In genomic region chr3:96261623-96262022, GRCm38 (mm10) we compare ENCODE assay signal across 9 mouse cellular contexts. TPM values are rescaled to one million over a fixed set of nuclear protein-coding genes. Genes with fewer than 3 reads are reported as not detected.
DNase-seq lines count a peak whose midpoint lies in the region; ATAC-seq and TF ChIP-seq lines count a peak whose summit lies in the region.
"Had no signal": no experiment of that assay in that cellular context is flagged by ENCODE, and none has a peak within 500 bp of the region (broad histone marks: within the 10 kb centered on the region; RNA-seq: fewer than 3 reads in every experiment).

No protein-coding gene starts in this region.

- peak overlapping the region; percentile 64; the same call in 1 of the 2 replicates for H3K4me3 ChIP-seq in heart, embryonic 10.5 days
- peak overlapping the region; percentile 8 for H3K4me3 ChIP-seq in C2C12 (ENCODE audit: insufficient read depth, poor library complexity, severe bottlenecking)
- peak overlapping the region; percentile 55; the same call in 1 of the 2 replicates for H3K4me3 ChIP-seq in forebrain, embryonic 14.5 days (ENCODE audit: low read depth, low read length)
- peak overlapping the region; percentile 70 for H3K4me3 ChIP-seq in liver, postnatal 0 days (ENCODE audit: low read depth, low read length)

- ATAC-seq in forebrain, embryonic 14.5 days, result no peak
- ATAC-seq in liver, postnatal 0 days, result no peak

- no peaks in the 10 kb centered on the region for H3K36me3 ChIP-seq in heart, embryonic 10.5 days
- H3K36me3 ChIP-seq in C2C12 (ENCODE audit: control insufficient read depth, insufficient read depth), result no peaks in the 10 kb centered on the region
- no peaks in the 10 kb centered on the region for H3K36me3 ChIP-seq in forebrain, embryonic 14.5 days (ENCODE audit: control insufficient read depth, insufficient read depth, low read length)
- no peaks in the 10 kb centered on the region for H3K36me3 ChIP-seq in liver, postnatal 0 days (replicated peaks; ENCODE audit: insufficient read depth, low read length)

- intact Hi-C loops in heart, postnatal 36 days (cut with DNase I), result loop anchor here (2.0 kb wide), 2 partner anchors 19 to 41 kb away; partner anchors contain the start of genes Hist2h2ac and Hist2h2be

- peak overlapping the region; percentile 97 for H3K27ac ChIP-seq in heart, embryonic 10.5 days
- H3K27ac ChIP-seq in forebrain, embryonic 14.5 days (ENCODE audit: low read depth, low read length), result peak overlapping the region; percentile 98
- H3K27ac ChIP-seq in liver, postnatal 0 days (ENCODE audit: low read depth), result peak overlapping the region; percentile 99

- peak overlapping the region; percentile 84 for H3K4me2 ChIP-seq in forebrain, embryonic 14.5 days (ENCODE audit: low read length)
- H3K4me2 ChIP-seq in liver, postnatal 0 days (ENCODE audit: low read depth, low read length), result peak overlapping the region; percentile 82

- TF ChIP-seq CTCF in C2C12 (IDR thresholded peaks at IDR 0.05; ENCODE audit: control insufficient read depth, insufficient read depth, insufficient read length), result no peak
- TF ChIP-seq CTCF in liver, postnatal 0 days (IDR thresholded peaks at IDR 0.05; ENCODE audit: low read depth), result no peak

- peaks cover 25% of the 10 kb centered on the region for H3K4me1 ChIP-seq in heart, embryonic 10.5 days
- H3K4me1 ChIP-seq in forebrain, embryonic 14.5 days (ENCODE audit: control insufficient read depth, insufficient read depth, low read length), result peaks cover 18% of the 10 kb centered on the region
- H3K4me1 ChIP-seq in liver, postnatal 0 days (ENCODE audit: insufficient read depth), result peaks cover 26% of the 10 kb centered on the region

- no peak for TF ChIP-seq EP300 in liver, postnatal 0 days (IDR thresholded peaks at IDR 0.05; ENCODE audit: low read depth)

- no peaks in the 10 kb centered on the region for H3K27me3 ChIP-seq in heart, embryonic 10.5 days (ENCODE audit: insufficient read depth, poor library complexity, severe bottlenecking)
- no peaks in the 10 kb centered on the region for H3K27me3 ChIP-seq in C2C12 (ENCODE audit: control insufficient read depth, insufficient read depth, insufficient read length)
- H3K27me3 ChIP-seq in forebrain, embryonic 14.5 days (replicated peaks; ENCODE audit: control insufficient read depth, insufficient read depth, low read length), result no peaks in the 10 kb centered on the region
- no peaks in the 10 kb centered on the region for H3K27me3 ChIP-seq in liver, postnatal 0 days (ENCODE audit: insufficient read depth, low read length)

- H3K79me3 ChIP-seq in C2C12 (ENCODE audit: low read depth), result no peaks in the 10 kb centered on the region

- no peaks in the 10 kb centered on the region for H3K79me2 ChIP-seq in C2C12 (ENCODE audit: control insufficient read depth, insufficient read depth)

- DNase-seq in heart, embryonic 10.5 days (ENCODE audit: low spot score), result no peak
- no peak for DNase-seq in heart, postnatal 36 days
- no peak for DNase-seq in forebrain, embryonic 14.5 days (ENCODE audit: low spot score)
- DNase-seq in liver, postnatal 0 days, result no peak
- DNase-seq in right cerebral cortex, postnatal 25 days, result no peak
- DNase-seq in urinary bladder, postnatal 36 days (ENCODE audit: low spot score in 2 of 2), result no peak
- DNase-seq in ovary, postnatal 10 days (ENCODE audit: low spot score), result no peak

- H3K9ac ChIP-seq in forebrain, embryonic 14.5 days (ENCODE audit: low read length), result peak overlapping the region; percentile 86
- peak overlapping the region; percentile 91; the same call in 1 of the 2 replicates for H3K9ac ChIP-seq in liver, postnatal 0 days (replicated peaks)

- no peaks in the 10 kb centered on the region for H3K9me3 ChIP-seq in heart, embryonic 10.5 days
- H3K9me3 ChIP-seq in forebrain, embryonic 14.5 days (replicated peaks; ENCODE audit: control insufficient read depth, low read length), result no peaks in the 10 kb centered on the region
- no peaks in the 10 kb centered on the region for H3K9me3 ChIP-seq in liver, postnatal 0 days (ENCODE audit: low read length)

- 64% methylated on average over 3 of the region's 3 CpGs for WGBS in heart, embryonic 10.5 days
- WGBS in forebrain, embryonic 14.5 days, result 64% methylated on average over 3 of the region's 3 CpGs
- WGBS in liver, postnatal 0 days (ENCODE audit: insufficient replicate concordance), result 65% methylated on average over 3 of the region's 3 CpGs

- peak overlapping the region; percentile 69 for H3ac ChIP-seq in C2C12 (ENCODE audit: control insufficient read depth, insufficient read length, low read depth)

TF ChIP-seq in C2C12, 6 proteins besides CTCF, POLR2A, EP300 and RAD21:
- TF ChIP-seq MYOG (IDR thresholded peaks at IDR 0.05; ENCODE audit: control insufficient read depth, extremely low read depth, insufficient read length), result no peak
TF ChIP-seq in C2C12: peak in this region for 0.

RNA-seq across cellular contexts. Expression of gene Hist2h4, which starts 1.5 kb away (rescaled TPM):
- polyA plus RNA-seq in heart, embryonic 10.5 days (2016; fragmentation: Nextera tagmentation; extraction: Ambion mirVana), result 2.1 and 2.8 TPM in 2 replicates
- total RNA-seq in heart, postnatal 36 days (2021), result 10 to 100 TPM; 14.0 to 17.5 TPM
- 0.89 TPM for polyA plus RNA-seq in C2C12 (2012; fragmentation: generic; extraction: Trizol)
- polyA plus RNA-seq in forebrain, embryonic 14.5 days (2014; fragmentation: Nextera tagmentation; extraction: Ambion mirVana), result 3.8 and 8.1 TPM in 2 replicates
- 40.3 and 56.7 TPM in 2 replicates for polyA plus RNA-seq in liver, postnatal 0 days (2015; fragmentation: Nextera tagmentation; extraction: Ambion mirVana)

RNA-seq across cellular contexts. Expression of gene Hist2h3b, which starts 6.8 kb away (rescaled TPM):
- polyA plus RNA-seq in heart, embryonic 10.5 days (2016; fragmentation: Nextera tagmentation; extraction: Ambion mirVana), result 17.8 and 25.8 TPM in 2 replicates
- total RNA-seq in heart, postnatal 36 days (2021), result 10 to 100 TPM; 36.6 to 38.6 TPM
- 11.3 TPM for polyA plus RNA-seq in C2C12 (2012; fragmentation: generic; extraction: Trizol)
- polyA plus RNA-seq in forebrain, embryonic 14.5 days (2014; fragmentation: Nextera tagmentation; extraction: Ambion mirVana), result 42.3 and 52.1 TPM in 2 replicates
- 56.1 and 84.5 TPM in 2 replicates for polyA plus RNA-seq in liver, postnatal 0 days (2015; fragmentation: Nextera tagmentation; extraction: Ambion mirVana)

RNA-seq across cellular contexts. Expression of gene Hist2h2bb, which starts 7.9 kb away (rescaled TPM):
- 3.8 and 7.7 TPM in 2 replicates for polyA plus RNA-seq in heart, embryonic 10.5 days (2016; fragmentation: Nextera tagmentation; extraction: Ambion mirVana)
- 10 to 100 TPM; 51.8 to 59.2 TPM for total RNA-seq in heart, postnatal 36 days (2021)
- polyA plus RNA-seq in C2C12 (2012; fragmentation: generic; extraction: Trizol), result 3.3 TPM
- polyA plus RNA-seq in forebrain, embryonic 14.5 days (2014; fragmentation: Nextera tagmentation; extraction: Ambion mirVana), result 10.8 and 17.6 TPM in 2 replicates
- polyA plus RNA-seq in liver, postnatal 0 days (2015; fragmentation: Nextera tagmentation; extraction: Ambion mirVana), result 9.4 and 11.0 TPM in 2 replicates

RNA-seq across cellular contexts. Expression of gene Hist2h3c1, which starts 15.1 kb away (rescaled TPM):
- 0.41 and 0.60 TPM in 2 replicates for polyA plus RNA-seq in heart, embryonic 10.5 days (2016; fragmentation: Nextera tagmentation; extraction: Ambion mirVana)
- total RNA-seq in heart, postnatal 36 days (2021), result not detected
- polyA plus RNA-seq in C2C12 (2012; fragmentation: generic; extraction: Trizol), result 0.32 TPM
- polyA plus RNA-seq in forebrain, embryonic 14.5 days (2014; fragmentation: Nextera tagmentation; extraction: Ambion mirVana), result 0.85 TPM in 1 of 2 replicates, not detected in the other
- polyA plus RNA-seq in liver, postnatal 0 days (2015; fragmentation: Nextera tagmentation; extraction: Ambion mirVana), result 0.78 and 1.5 TPM in 2 replicates
- total RNA-seq: gastrocnemius, adult 18-20 months had no signal

RNA-seq across cellular contexts. Expression of gene Hist2h2aa1, which starts 16.3 kb away (rescaled TPM):
- 8.3 and 9.5 TPM in 2 replicates for polyA plus RNA-seq in heart, embryonic 10.5 days (2016; fragmentation: Nextera tagmentation; extraction: Ambion mirVana)
- 10 to 100 TPM in 1 of 2 experiments, 1 to 10 TPM in 1; 6.4 to 16.6 TPM for total RNA-seq in heart, postnatal 36 days (2021)
- polyA plus RNA-seq in C2C12 (2012; fragmentation: generic; extraction: Trizol), result not detected
- 23.1 and 35.7 TPM in 2 replicates for polyA plus RNA-seq in forebrain, embryonic 14.5 days (2014; fragmentation: Nextera tagmentation; extraction: Ambion mirVana)
- 107 and 123 TPM in 2 replicates for polyA plus RNA-seq in liver, postnatal 0 days (2015; fragmentation: Nextera tagmentation; extraction: Ambion mirVana)

Comparison
In these comparisons a context has a peak if more than half of its experiments do, and no peak if none do; other contexts are left out.
1. H3K4me3 ChIP-seq: peak in every context shown above with its lines; median percentile 70 in liver, postnatal 0 days; 64 in heart, embryonic 10.5 days; 55 in forebrain, embryonic 14.5 days; 8 in C2C12.